Mouse (Mus musculus) ES-Bruce4 (cell line): ENCODE results near the gene Gpatch3.

Source experiments
- CTCF ChIP-seq: IDR thresholded peaks from one replicate; pipeline ENCODE4 v1.8.1; 2011; ENCODE audit warnings: low read depth, low read length
- POLR2A ChIP-seq: IDR thresholded peaks from one replicate; pipeline ENCODE4 v1.8.1; 2011; ENCODE audit warnings: low read length; ENCODE audit not compliant: insufficient read depth

GRCm38 (mm10) chr4:133552029-133552428 lies 22.5 kb upstream of the Gpatch3 start:
- TF ChIP-seq POLR2A (no peak), CTCF (no peak)
